Mouse (Mus musculus) C2C12 (cell line): ENCODE measurements around the gene Anxa9. TPM values are rescaled to one million over a fixed set of nuclear protein-coding genes. Genes with fewer than 3 reads are reported as not detected.

Source experiments
- H3K27me3 ChIP-seq: one replicate; pipeline ENCODE4 v1.6.1; 2011; ENCODE audit not compliant: control insufficient read depth, insufficient read depth, insufficient read length
- H3K36me3 ChIP-seq: one replicate; pipeline ENCODE4 v1.6.1; 2011; ENCODE audit not compliant: control insufficient read depth, insufficient read depth
- H3K4me3 ChIP-seq: one replicate; pipeline ENCODE4 v1.5.1; 2011; ENCODE audit warnings: mild to moderate bottlenecking, control low read depth; ENCODE audit not compliant: poor library complexity, insufficient read depth, severe bottlenecking
- H3K79me2 ChIP-seq: one replicate; pipeline ENCODE4 v1.6.1; 2011; ENCODE audit not compliant: control insufficient read depth, insufficient read depth
- H3K79me3 ChIP-seq: one replicate; pipeline ENCODE4 v1.6.1; 2011; ENCODE audit warnings: low read depth, control low read depth
- H3ac ChIP-seq: one replicate; pipeline ENCODE3; 2011; ENCODE audit warnings: low read depth; ENCODE audit not compliant: control insufficient read depth, insufficient read length
- CEBPB ChIP-seq: IDR thresholded peaks from one replicate; pipeline ENCODE4 v1.6.1; 2011; ENCODE audit warnings: low read depth, mild to moderate bottlenecking, control low read depth, moderate library complexity
- CTCF ChIP-seq: IDR thresholded peaks from one replicate; pipeline ENCODE4 v1.5.1; 2011; ENCODE audit not compliant: control insufficient read depth, insufficient read depth, insufficient read length
- FOSL1 ChIP-seq: IDR thresholded peaks from one replicate; pipeline ENCODE4 v1.8.0; 2011; ENCODE audit warnings: mild to moderate bottlenecking, low read length; ENCODE audit not compliant: poor library complexity, insufficient read depth, severe bottlenecking
- MAX ChIP-seq: IDR thresholded peaks from one replicate; pipeline ENCODE4 v1.6.1; 2011; ENCODE audit warnings: mild to moderate bottlenecking, control low read depth
- MYOD1 ChIP-seq: IDR thresholded peaks from one replicate; pipeline ENCODE4 v1.6.1; 2011; ENCODE audit warnings: low read depth; ENCODE audit not compliant: control insufficient read depth, insufficient read length
- MYOG ChIP-seq: IDR thresholded peaks from one replicate; pipeline ENCODE4 v1.6.1; 2011; ENCODE audit not compliant: control insufficient read depth, insufficient read length; ENCODE audit errors: extremely low read depth
- USF1 ChIP-seq: IDR thresholded peaks from one replicate; pipeline ENCODE4 v1.6.1; 2011; ENCODE audit warnings: low read depth, mild to moderate bottlenecking, control low read depth, moderate library complexity
- polyA plus RNA-seq: library from polyadenylated mRNA; unstranded; fragments of >200 nt; fragmentation: generic; extraction: Trizol; gene quantifications from one replicate; pipeline ENCODE4 v1.2.1, GENCODE M21; 2012; ENCODE audit warnings: missing spikeins

The Anxa9 gene
- polyA plus RNA-seq, 1 experiment, result 1.6 TPM

GRCm38 (mm10) chr3:95246465-95247231 lies 60.3 kb downstream of the Anxa9 start:
- Histone ChIP-seq H3K79me3 (no peaks in the 10 kb centered on the region), H3ac (no peak overlapping the region), H3K79me2 (no peaks in the 10 kb centered on the region), H3K4me3 (no peak overlapping the region), H3K27me3 (no peaks in the 10 kb centered on the region), H3K36me3 (peaks cover 4% of the 10 kb centered on the region)
- TF ChIP-seq CTCF, result no peak
- no peak for TF ChIP-seq MYOG
- no peak for TF ChIP-seq USF1
- no peak for TF ChIP-seq CEBPB
- no peak for TF ChIP-seq FOSL1
- TF ChIP-seq MAX, result no peak
- no peak for TF ChIP-seq MYOD1

Other genes starting within 250 kb of the Anxa9 start
- 21.2 TPM for gene Pip5k1a, start 200.2 kb downstream of the Anxa9 start, polyA plus RNA-seq
- gene Vps72, start 196.2 kb downstream of the Anxa9 start, polyA plus RNA-seq, result 83.4 TPM
- gene Tmod4, start 182.7 kb downstream of the Anxa9 start, polyA plus RNA-seq, result 0.23 TPM
- 22.2 TPM for gene Scnm1, start 173.2 kb downstream of the Anxa9 start, polyA plus RNA-seq
- gene Lysmd1, start 173.1 kb downstream of the Anxa9 start, polyA plus RNA-seq, result 3.4 TPM
- gene Tnfaip8l2, start 164.8 kb downstream of the Anxa9 start, polyA plus RNA-seq, result 0.21 TPM
- 5.4 TPM for gene Sema6c, start 146.7 kb downstream of the Anxa9 start, polyA plus RNA-seq
- gene Gabpb2, start 89.3 kb downstream of the Anxa9 start, polyA plus RNA-seq, result 5.7 TPM
- 80.9 TPM for gene Cdc42se1, start 78.4 kb downstream of the Anxa9 start, polyA plus RNA-seq
- 19.6 TPM for gene Mllt11, start 75.0 kb downstream of the Anxa9 start, polyA plus RNA-seq
- 0.11 TPM for gene Gm128, start 65.6 kb downstream of the Anxa9 start, polyA plus RNA-seq
- gene Bnipl, start 56.0 kb downstream of the Anxa9 start, polyA plus RNA-seq, result 0.34 TPM
- gene Mindy1, start 25.8 kb downstream of the Anxa9 start, polyA plus RNA-seq, result 43.6 TPM
- gene Prune1, start 25.1 kb downstream of the Anxa9 start, polyA plus RNA-seq, result 16.1 TPM
- gene Cers2, start 7.6 kb upstream of the Anxa9 start, polyA plus RNA-seq, result 146 TPM
- gene Setdb1, start 50.0 kb upstream of the Anxa9 start, polyA plus RNA-seq, result 15.6 TPM
- not detected for gene 4930558C23Rik, start 95.7 kb upstream of the Anxa9 start, polyA plus RNA-seq
- 13.6 TPM for gene Arnt, start 127.2 kb upstream of the Anxa9 start, polyA plus RNA-seq
- 0.07 TPM for gene Ctsk, start 192.1 kb upstream of the Anxa9 start, polyA plus RNA-seq
- gene Ctss, start 219.6 kb upstream of the Anxa9 start, polyA plus RNA-seq, result not detected